Mouse (Mus musculus) myocyte (in vitro differentiated cells): ENCODE results near the gene Comp. TPM values are rescaled to one million over a fixed set of nuclear protein-coding genes. Genes with fewer than 3 reads are reported as not detected.

ENCODE experiments used
- H3K27me3 ChIP-seq: one replicate; pipeline ENCODE4 v1.6.1; 2011; ENCODE audit not compliant: control insufficient read depth, insufficient read depth, insufficient read length
- H3K36me3 ChIP-seq: one replicate; pipeline ENCODE4 v1.6.1; 2011; ENCODE audit not compliant: control insufficient read depth, insufficient read depth
- H3K4me2 ChIP-seq: one replicate; pipeline ENCODE4 v1.6.1; 2011; ENCODE audit warnings: low read depth, control low read depth
- H3K4me3 ChIP-seq: one replicate; pipeline ENCODE4 v1.5.1; 2011; ENCODE audit warnings: mild to moderate bottlenecking, control low read depth, moderate library complexity
- H3K79me2 ChIP-seq: one replicate; pipeline ENCODE4 v1.6.1; 2011; ENCODE audit not compliant: control insufficient read depth, insufficient read depth
- H3ac ChIP-seq: one replicate; pipeline ENCODE4 v1.6.1; 2011; ENCODE audit not compliant: control insufficient read depth, insufficient read length
- CEBPB ChIP-seq: IDR thresholded peaks from 2 replicates; pipeline ENCODE4 v1.6.1; 2011; ENCODE audit warnings: mild to moderate bottlenecking, moderate library complexity; ENCODE audit not compliant: poor library complexity, insufficient read depth, severe bottlenecking
- E2F4 ChIP-seq: IDR thresholded peaks from one replicate; pipeline ENCODE4 v1.6.1; 2011; ENCODE audit warnings: mild to moderate bottlenecking, control low read depth, moderate library complexity; ENCODE audit not compliant: insufficient read depth
- MAX ChIP-seq: IDR thresholded peaks from one replicate; pipeline ENCODE4 v1.6.1; 2011; ENCODE audit warnings: low read depth, mild to moderate bottlenecking, control low read depth
- MYOD1 ChIP-seq, 3 experiments: IDR thresholded peaks; one replicate each; pipeline ENCODE4 v1.6.1; 2011; ENCODE audit warnings: control low read depth in 2 of 3, low read depth in 2 of 3, mild to moderate bottlenecking in 2 of 3, moderate library complexity in 1 of 3; ENCODE audit not compliant: insufficient read length in 2 of 3, control insufficient read depth in 1 of 3
- MYOG ChIP-seq, 3 experiments: IDR thresholded peaks; one replicate each; pipeline ENCODE4 v1.6.1; 2011; ENCODE audit warnings: control low read depth in 2 of 3, low read depth in 2 of 3, mild to moderate bottlenecking in 2 of 3; ENCODE audit not compliant: insufficient read length in 2 of 3, control insufficient read depth in 1 of 3, insufficient read depth in 1 of 3
- POLR2A ChIP-seq: IDR thresholded peaks from one replicate; pipeline ENCODE4 v1.6.1; 2011; ENCODE audit warnings: low read depth, mild to moderate bottlenecking, control low read depth, moderate library complexity; ENCODE audit not compliant: insufficient read length
- POLR2AphosphoS2 ChIP-seq: IDR thresholded peaks from one replicate; pipeline ENCODE4 v1.6.1; 2011; ENCODE audit warnings: low read depth, control low read depth; ENCODE audit not compliant: insufficient read length
- REST ChIP-seq: IDR thresholded peaks from one replicate; pipeline ENCODE4 v1.6.1; 2011; ENCODE audit warnings: mild to moderate bottlenecking, control low read depth, moderate library complexity; ENCODE audit not compliant: insufficient read depth, insufficient read length
- SRF ChIP-seq: IDR thresholded peaks from one replicate; pipeline ENCODE4 v1.6.1; 2011; ENCODE audit warnings: low read depth; ENCODE audit not compliant: control insufficient read depth, insufficient read length
- TCF12 ChIP-seq: IDR thresholded peaks from one replicate; pipeline ENCODE4 v1.6.1; 2011; ENCODE audit warnings: mild to moderate bottlenecking, control low read depth; ENCODE audit not compliant: poor library complexity, insufficient read depth, severe bottlenecking
- TCF3 ChIP-seq: IDR thresholded peaks from one replicate; pipeline ENCODE4 v1.6.1; 2011; ENCODE audit warnings: low read depth, control low read depth; ENCODE audit not compliant: insufficient read length
- USF1 ChIP-seq: IDR thresholded peaks from one replicate; pipeline ENCODE4 v1.6.1; 2011; ENCODE audit warnings: low read depth, mild to moderate bottlenecking, control low read depth, moderate library complexity
- polyA plus RNA-seq: library from polyadenylated mRNA; unstranded; fragments of >200 nt; fragmentation: generic; extraction: Trizol; gene quantifications from one replicate; pipeline ENCODE4 v1.2.1, GENCODE M21; 2012; ENCODE audit warnings: missing spikeins

Gene Comp
- polyA plus RNA-seq, 1 experiment = 0.05 TPM

DNA sequence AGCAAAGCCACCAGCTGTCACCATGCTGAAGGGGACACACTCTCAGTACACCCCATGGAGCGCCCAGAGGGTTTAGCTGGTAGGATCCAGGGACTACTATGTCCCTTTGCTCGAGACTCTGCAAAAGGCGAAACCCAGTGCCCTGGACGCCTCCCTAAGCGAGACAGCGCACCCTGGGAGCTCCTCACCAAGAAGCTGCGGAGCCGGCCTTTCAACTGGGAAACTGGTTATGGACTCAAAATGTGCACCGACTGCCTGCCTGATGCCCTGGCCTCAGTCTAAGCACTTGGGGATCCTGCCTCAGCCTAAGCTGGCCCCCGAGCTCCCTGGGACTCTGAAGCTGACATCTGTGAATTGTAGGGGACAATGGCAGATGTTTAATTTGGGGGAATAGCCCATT lies 35.7 kb downstream of the Comp start:
- Histone ChIP-seq H3K36me3 (no peaks in the 10 kb centered on the region), H3K27me3 (no peaks in the 10 kb centered on the region), H3K79me2 (no peaks in the 10 kb centered on the region), H3K4me3 (no peak overlapping the region), H3K4me2 (no peak overlapping the region), H3ac (no peak overlapping the region)
- TF ChIP-seq USF1 (no peak), MAX (no peak), CEBPB (no peak), REST (no peak), MYOG (IDR thresholded peaks at IDR 0.05; ENCODE audit: control insufficient read depth in 1 of 3, insufficient read depth in 1 of 3, insufficient read length in 2 of 3, low read depth in 2 of 3) (no peak), E2F4 (no peak), TCF3 (no peak), POLR2A (no peak), TCF12 (no peak), SRF (no peak), POLR2AphosphoS2 (no peak), MYOD1 (IDR thresholded peaks at IDR 0.05; ENCODE audit: control insufficient read depth in 1 of 3, insufficient read length in 2 of 3, low read depth in 2 of 3) (no peak)

- TF ChIP-seq TCF3 = no peak
- no peak for TF ChIP-seq E2F4
- TF ChIP-seq CEBPB = no peak
- no peak overlapping the region for H3K4me3 ChIP-seq
- no peaks in the 10 kb centered on the region for H3K36me3 ChIP-seq
- H3K27me3 ChIP-seq = no peaks in the 10 kb centered on the region
- H3ac ChIP-seq = no peak overlapping the region
- no peak overlapping the region for H3K4me2 ChIP-seq
- no peaks in the 10 kb centered on the region for H3K79me2 ChIP-seq
Measured at GRCm38 (mm10) chr8:70409455-70409871, 36.1 kb downstream of the Comp start.

DNA sequence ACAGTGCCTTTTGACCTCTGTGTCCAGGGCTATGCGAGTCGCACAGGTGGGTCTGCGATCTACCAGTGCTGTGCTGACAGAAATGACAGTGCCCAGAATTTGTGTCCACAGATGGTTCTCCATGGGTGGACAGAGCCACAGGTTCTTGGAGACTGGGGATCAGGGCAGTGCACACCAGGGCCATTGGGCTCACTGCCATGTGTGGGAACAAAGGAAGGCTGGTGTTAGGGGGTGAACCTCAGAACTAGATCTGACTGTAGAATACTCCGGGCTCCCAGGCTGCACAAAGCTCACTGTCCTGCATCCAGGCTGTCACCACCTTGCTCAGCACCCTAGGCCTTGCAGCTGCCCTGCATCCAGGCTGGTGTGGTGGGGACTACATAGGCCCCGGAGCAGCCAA lies 36.9 kb downstream of the Comp start:
- no peak overlapping the region for H3K4me3 ChIP-seq
- H3ac ChIP-seq = no peak overlapping the region
- no peaks in the 10 kb centered on the region for H3K36me3 ChIP-seq
- no peak for TF ChIP-seq REST
- no peak for TF ChIP-seq MAX
- no peak for TF ChIP-seq POLR2AphosphoS2
- TF ChIP-seq TCF3 = no peak
- TF ChIP-seq E2F4 = no peak
- no peak for TF ChIP-seq POLR2A
- TF ChIP-seq TCF12 = no peak
- TF ChIP-seq SRF = no peak
- TF ChIP-seq MYOD1 (IDR thresholded peaks at IDR 0.05; ENCODE audit: control insufficient read depth in 1 of 3, insufficient read length in 2 of 3, low read depth in 2 of 3) = no peak
- TF ChIP-seq USF1 = no peak
- TF ChIP-seq MYOG (IDR thresholded peaks at IDR 0.05; ENCODE audit: control insufficient read depth in 1 of 3, insufficient read depth in 1 of 3, insufficient read length in 2 of 3, low read depth in 2 of 3) = no peak
- TF ChIP-seq CEBPB = no peak
- no peaks in the 10 kb centered on the region for H3K79me2 ChIP-seq
- H3K4me2 ChIP-seq = no peak overlapping the region
- no peaks in the 10 kb centered on the region for H3K27me3 ChIP-seq

DNA sequence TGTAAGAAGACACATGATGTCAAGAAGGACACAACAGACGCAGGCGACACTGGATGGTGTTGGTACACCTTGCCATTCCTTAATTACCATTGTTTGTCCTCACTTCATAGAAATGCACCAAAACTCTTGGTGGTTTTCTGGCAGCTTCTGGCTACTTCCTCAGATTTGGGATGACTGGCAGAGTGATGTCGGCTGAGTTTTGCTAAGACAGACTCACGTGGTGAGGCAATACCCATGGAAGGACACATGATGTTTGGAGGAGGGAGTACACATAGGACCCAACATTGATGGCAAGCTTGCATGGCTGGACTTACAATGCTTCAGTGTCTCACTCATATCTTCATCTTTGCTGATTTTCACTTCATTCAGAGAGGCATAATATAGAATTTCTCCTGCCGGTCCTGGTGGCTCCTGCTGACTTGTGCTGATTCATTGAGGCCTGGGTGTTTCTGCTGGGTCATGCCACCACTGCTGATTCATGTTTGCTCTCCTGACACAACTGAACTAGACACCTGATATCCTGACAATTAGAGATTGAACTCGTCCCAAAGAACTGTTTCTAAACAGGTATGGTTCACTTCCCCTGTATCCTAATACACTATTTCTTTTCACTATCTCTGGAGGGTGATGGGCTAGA lies 41.1 kb downstream of the Comp start:
- no peaks in the 10 kb centered on the region for H3K27me3 ChIP-seq
- H3ac ChIP-seq = no peak overlapping the region
- no peak overlapping the region for H3K4me2 ChIP-seq
- no peaks in the 10 kb centered on the region for H3K36me3 ChIP-seq
- H3K79me2 ChIP-seq = no peaks in the 10 kb centered on the region
- H3K4me3 ChIP-seq = no peak overlapping the region
- TF ChIP-seq MAX (no peak), MYOD1 (IDR thresholded peaks at IDR 0.05; ENCODE audit: control insufficient read depth in 1 of 3, insufficient read length in 2 of 3, low read depth in 2 of 3) (no peak), POLR2A (no peak), MYOG (IDR thresholded peaks at IDR 0.05; ENCODE audit: control insufficient read depth in 1 of 3, insufficient read depth in 1 of 3, insufficient read length in 2 of 3, low read depth in 2 of 3) (no peak)
